Mouse (Mus musculus): ENCODE data around the gene Scp2. TPM values are rescaled to one million over a fixed set of nuclear protein-coding genes. Genes with fewer than 3 reads are reported as not detected.
A peak's percentile ranks its signal among the peaks of the same experiment; 100 is the strongest.

Gene Scp2
- total and polyA plus RNA-seq, 2 experiments from 2014 or later: 142 to 239 TPM

- no peak overlapping the region for H3K4me2 ChIP-seq (ENCODE audit: low read depth, low read length)
- DNase-seq (ENCODE audit: low spot score) (no peak), ATAC-seq (no peak)
- WGBS: 92% methylated on average over 10 of the region's 10 CpGs
- peaks cover 21% of the 10 kb centered on the region for H3K36me3 ChIP-seq (ENCODE audit: insufficient read depth, low read length)
- no peak overlapping the region for H3K27ac ChIP-seq
- H3K4me3 ChIP-seq (ENCODE audit: low read length): no peak overlapping the region
- no peak overlapping the region for H3K9ac ChIP-seq (replicated peaks; ENCODE audit: low read length)
- H3K4me1 ChIP-seq (ENCODE audit: insufficient read depth, low read length): 0 out of 2 replicates have a peak, but pooled peaks cover 4% of the 10 kb centered on the region
- no peaks in the 10 kb centered on the region for H3K9me3 ChIP-seq (ENCODE audit: low read length)
- no peaks in the 10 kb centered on the region for H3K27me3 ChIP-seq (ENCODE audit: insufficient read depth, low read length)
- TF ChIP-seq CTCF (IDR thresholded peaks at IDR 0.05; ENCODE audit: low read depth): no peak
These were observed 88.9 kb downstream of the Scp2 start for GRCm38 (mm10) chr4:108055873-108056272.

- DNase-seq (ENCODE audit: low spot score) (no peak), ATAC-seq (no peak)
- 90% methylated on average over 8 of the region's 8 CpGs for WGBS
- Histone ChIP-seq H3K4me1 (ENCODE audit: insufficient read depth, low read length) (0 out of 2 replicates have a peak, but pooled peaks cover 4% of the 10 kb centered on the region), H3K4me2 (ENCODE audit: low read depth, low read length) (no peak overlapping the region), H3K4me3 (ENCODE audit: low read length) (no peak overlapping the region), H3K27me3 (ENCODE audit: insufficient read depth, low read length) (no peaks in the 10 kb centered on the region), H3K36me3 (ENCODE audit: insufficient read depth, low read length) (peaks cover 21% of the 10 kb centered on the region), H3K9me3 (ENCODE audit: low read length) (no peaks in the 10 kb centered on the region), H3K27ac (no peak overlapping the region), H3K9ac (replicated peaks; ENCODE audit: low read length) (no peak overlapping the region)
- no peak for TF ChIP-seq CTCF (IDR thresholded peaks at IDR 0.05; ENCODE audit: low read depth)
These were observed 92.1 kb downstream of the Scp2 start for GRCm38 (mm10) chr4:108052673-108053072.

GRCm38 (mm10) chr4:108051687-108052274 lies 93.0 kb downstream of the Scp2 start:
- 50% methylated on average over 10 of the region's 10 CpGs for WGBS
- Histone ChIP-seq H3K36me3 (ENCODE audit: insufficient read depth, low read length) (peaks cover 21% of the 10 kb centered on the region), H3K4me3 (ENCODE audit: low read length) (no peak overlapping the region), H3K4me1 (ENCODE audit: insufficient read depth, low read length) (0 out of 2 replicates have a peak, but pooled peaks cover 4% of the 10 kb centered on the region), H3K27ac (0 out of 2 replicates have a peak overlapping the region, but pooled peaks have one; percentile 41), H3K9me3 (ENCODE audit: low read length) (no peaks in the 10 kb centered on the region), H3K9ac (replicated peaks; ENCODE audit: low read length) (no peak overlapping the region), H3K4me2 (ENCODE audit: low read depth, low read length) (no peak overlapping the region), H3K27me3 (ENCODE audit: insufficient read depth, low read length) (no peaks in the 10 kb centered on the region)
- no peak for TF ChIP-seq CTCF (IDR thresholded peaks at IDR 0.05; ENCODE audit: low read depth)
- ATAC-seq (peak; percentile 87), DNase-seq (ENCODE audit: low spot score) (peak; percentile 81)

GRCm38 (mm10) chr4:108046136-108046535 lies 98.7 kb downstream of the Scp2 start:
- peak; percentile 58 for DNase-seq (ENCODE audit: low spot score)
- H3K36me3 ChIP-seq (ENCODE audit: insufficient read depth, low read length): peaks cover 8% of the 10 kb centered on the region
- H3K9me3 ChIP-seq (ENCODE audit: low read length): no peaks in the 10 kb centered on the region
- 0 out of 2 replicates have a peak, but pooled peaks cover 3% of the 10 kb centered on the region for H3K4me1 ChIP-seq (ENCODE audit: insufficient read depth, low read length)
- no peak overlapping the region for H3K9ac ChIP-seq (replicated peaks; ENCODE audit: low read length)
- no peak for TF ChIP-seq CTCF (IDR thresholded peaks at IDR 0.05; ENCODE audit: low read depth)
- WGBS: 61% methylated on average over 8 of the region's 8 CpGs
- H3K4me3 ChIP-seq (ENCODE audit: low read length): no peak overlapping the region
- ATAC-seq: peak; percentile 61; the same call in 1 of the 2 replicates
- H3K4me2 ChIP-seq (ENCODE audit: low read depth, low read length): no peak overlapping the region
- H3K27me3 ChIP-seq (ENCODE audit: insufficient read depth, low read length): no peaks in the 10 kb centered on the region
- no peak overlapping the region for H3K27ac ChIP-seq

GRCm38 (mm10) chr4:108045136-108046107 lies 99.4 kb downstream of the Scp2 start:
- no peaks in the 10 kb centered on the region for H3K27me3 ChIP-seq (ENCODE audit: insufficient read depth, low read length)
- DNase-seq (ENCODE audit: low spot score) (no peak), ATAC-seq (no peak)
- 63% methylated on average over 19 of the region's 19 CpGs for WGBS
- peaks cover 8% of the 10 kb centered on the region for H3K36me3 ChIP-seq (ENCODE audit: insufficient read depth, low read length)
- H3K27ac ChIP-seq: no peak overlapping the region
- H3K4me2 ChIP-seq (ENCODE audit: low read depth, low read length): no peak overlapping the region
- H3K9ac ChIP-seq (replicated peaks; ENCODE audit: low read length): no peak overlapping the region
- no peak overlapping the region for H3K4me3 ChIP-seq (ENCODE audit: low read length)
- H3K9me3 ChIP-seq (ENCODE audit: low read length): no peaks in the 10 kb centered on the region
- H3K4me1 ChIP-seq (ENCODE audit: insufficient read depth, low read length): 0 out of 2 replicates have a peak, but pooled peaks cover 3% of the 10 kb centered on the region
- TF ChIP-seq CTCF (IDR thresholded peaks at IDR 0.05; ENCODE audit: low read depth): no peak

GRCm38 (mm10) chr4:108037027-108037426 lies 107.8 kb downstream of the Scp2 start:
- no peak for DNase-seq (ENCODE audit: low spot score)
- Histone ChIP-seq H3K27me3 (ENCODE audit: insufficient read depth, low read length) (peaks cover 5% of the 10 kb centered on the region; the same call in 1 of the 2 replicates), H3K4me2 (ENCODE audit: low read depth, low read length) (no peak overlapping the region), H3K36me3 (ENCODE audit: insufficient read depth, low read length) (peaks cover 2% of the 10 kb centered on the region; the same call in 1 of the 2 replicates), H3K4me1 (ENCODE audit: insufficient read depth, low read length) (0 out of 2 replicates have a peak, but pooled peaks cover under 1% of the 10 kb centered on the region), H3K9me3 (ENCODE audit: low read length) (no peaks in the 10 kb centered on the region), H3K4me3 (ENCODE audit: low read length) (no peak overlapping the region), H3K9ac (replicated peaks; ENCODE audit: low read length) (no peak overlapping the region), H3K27ac (no peak overlapping the region)
- no peak for ATAC-seq
- TF ChIP-seq CTCF (IDR thresholded peaks at IDR 0.05; ENCODE audit: low read depth): no peak
- WGBS: 66% methylated on average over 8 of the region's 8 CpGs
